Mouse (Mus musculus) liver, embryonic 13.5 days (tissue): ENCODE results near the gene Bace1. TPM values are rescaled to one million over a fixed set of nuclear protein-coding genes. Genes with fewer than 3 reads are reported as not detected.

ENCODE experiments used
- ATAC-seq: fragments of 200-750 bp; cut with Nextera tagmentation; 2 replicates; pipeline ENCODE4 v1.8.0; 2017; ENCODE audit warnings: low read depth, mild to moderate bottlenecking, moderate number of reproducible peaks, moderate library complexity
- DNase-seq: peaks from one replicate; pipeline ENCODE4 v3.0.0; 2022
- H3K27ac ChIP-seq: fragments of 300-500 bp; sonication (generic); 2 replicates; pipeline ENCODE4 v1.5.1; 2015; ENCODE audit warnings: moderate library complexity, mild to moderate bottlenecking, inconsistent platforms
- H3K27me3 ChIP-seq: fragments of 300-500 bp; sonication (generic); 2 replicates; pipeline ENCODE4 v1.6.1; 2015; ENCODE audit warnings: mild to moderate bottlenecking, inconsistent platforms
- H3K36me3 ChIP-seq: fragments of 300-500 bp; sonication (generic); 2 replicates; pipeline ENCODE4 v1.6.1; 2015; ENCODE audit warnings: mild to moderate bottlenecking, inconsistent platforms
- H3K4me1 ChIP-seq: fragments of 300-500 bp; sonication (generic); replicated peaks from 2 replicates; pipeline ENCODE4 v1.6.1; 2015; ENCODE audit warnings: inconsistent platforms
- H3K4me2 ChIP-seq: fragments of 300-500 bp; sonication (generic); 2 replicates; pipeline ENCODE4 v1.6.1; 2015; ENCODE audit warnings: inconsistent platforms, mild to moderate bottlenecking, moderate library complexity
- H3K4me3 ChIP-seq: fragments of 300-500 bp; sonication (generic); replicated peaks from 2 replicates; pipeline ENCODE4 v1.5.1; 2015; ENCODE audit warnings: mild to moderate bottlenecking, inconsistent platforms
- H3K9ac ChIP-seq: fragments of 300-500 bp; sonication (generic); 2 replicates; pipeline ENCODE4 v1.6.1; 2015; ENCODE audit warnings: mild to moderate bottlenecking, inconsistent platforms
- H3K9me3 ChIP-seq: fragments of 300-500 bp; sonication (generic); replicated peaks from 2 replicates; pipeline ENCODE4 v1.6.1; 2016; ENCODE audit warnings: inconsistent platforms
- WGBS: fragments of 180-500 bp; shearing (Covaris S2); methylation state at CpG from one replicate; pipeline ENCODE4 v1.1.7; 2015; ENCODE audit not compliant: insufficient replicate concordance; 5-methylcytosine and 5-hydroxymethylcytosine counted together
- polyA plus RNA-seq: library from polyadenylated mRNA; unstranded; fragments of >200 nt; fragmentation: Nextera tagmentation; extraction: Ambion mirVana; gene quantifications from 2 replicates; pipeline ENCODE4 v1.2.1, GENCODE M21; 2015

The Bace1 gene
- 5.1 and 6.8 TPM in 2 replicates for polyA plus RNA-seq

DNA sequence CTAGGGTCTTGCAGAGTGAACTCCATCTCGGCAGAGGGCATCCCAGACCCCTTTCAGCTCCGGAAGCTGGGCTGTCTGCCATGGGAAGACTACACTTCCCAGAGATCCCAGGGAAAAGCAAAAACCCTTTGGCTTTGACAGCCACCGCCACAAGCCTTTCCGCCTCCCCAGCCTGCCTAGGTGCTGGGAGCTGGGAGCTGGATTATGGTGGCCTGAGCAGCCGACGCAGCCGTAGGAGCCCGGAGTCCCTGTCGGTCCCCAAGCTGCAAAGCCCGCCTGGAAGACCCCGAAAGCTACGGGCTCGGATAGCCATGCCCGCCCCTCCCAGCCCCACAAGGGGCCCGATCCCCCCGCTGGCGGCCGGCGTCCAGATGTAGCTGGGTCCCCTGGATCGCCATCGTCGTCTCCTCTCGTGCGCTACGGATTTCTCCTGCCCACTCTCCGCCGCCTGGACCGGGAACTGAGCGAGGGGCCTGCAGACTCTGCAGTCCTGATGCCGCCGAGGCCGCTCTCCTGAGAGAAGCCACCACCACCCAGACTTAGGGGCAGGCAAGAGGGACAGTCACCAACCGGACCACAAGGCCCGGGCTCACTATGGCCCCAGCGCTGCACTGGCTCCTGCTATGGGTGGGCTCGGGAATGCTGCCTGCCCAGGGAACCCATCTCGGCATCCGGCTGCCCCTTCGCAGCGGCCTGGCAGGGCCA lies at the start of gene Bace1:
Gene Bace1, plus strand, starts transcription at position 147 of the 705 bp plus-strand sequence.
- Histone ChIP-seq H3K4me3 (peak within 1 kb of the TSS; percentile 63), H3K9me3 (no peaks in the 10 kb centered on the region), H3K9ac (peak within 1 kb of the TSS; percentile 70), H3K27ac (no peak within 1 kb of the TSS), H3K4me1 (peaks cover 34% of the 10 kb centered on the region), H3K36me3 (no peaks in the 10 kb centered on the region), H3K4me2 (peak within 1 kb of the TSS; percentile 68), H3K27me3 (peaks cover 29% of the 10 kb centered on the region)
- WGBS, result 2% methylated on average over 40 of the region's 40 CpGs
- DNase-seq (no peak), ATAC-seq (peak; percentile 50)

DNA sequence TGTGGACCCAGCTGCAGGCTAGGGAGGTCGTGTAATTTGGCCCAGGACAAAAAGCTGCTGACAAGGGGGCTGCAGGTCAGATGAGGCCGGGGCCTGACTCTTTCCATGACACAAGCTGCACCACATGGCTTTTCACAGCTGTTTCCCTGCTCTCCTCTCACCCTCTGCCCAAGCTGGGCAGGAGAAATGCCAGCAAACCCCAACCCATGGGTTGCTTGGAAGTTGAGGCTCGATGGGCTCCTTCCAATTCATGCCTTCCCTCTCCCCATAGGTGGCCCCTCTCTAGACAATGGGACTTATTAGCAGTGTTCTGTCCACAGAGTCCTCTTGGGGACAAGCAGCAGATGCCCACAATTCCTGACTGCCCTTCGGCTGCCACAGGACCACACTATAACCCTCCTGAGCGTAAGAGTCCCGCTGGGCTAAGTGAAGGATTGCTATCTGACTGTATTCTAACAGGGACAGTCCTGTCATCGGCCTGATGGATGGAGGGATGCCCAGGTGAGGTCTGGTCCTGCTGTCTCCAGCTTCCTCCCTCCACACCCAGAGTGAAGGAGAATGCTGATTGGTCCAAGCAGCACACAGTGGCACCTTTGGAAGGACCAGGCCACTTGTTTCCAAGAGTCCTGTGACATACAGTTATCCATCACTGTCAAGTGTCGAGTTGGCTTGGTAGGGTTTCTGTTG lies 46.8 kb upstream of the Bace1 start:
- Histone ChIP-seq H3K36me3 (peaks cover 11% of the 10 kb centered on the region), H3K4me3 (no peak overlapping the region), H3K4me2 (no peak overlapping the region), H3K27ac (no peak overlapping the region), H3K9ac (no peak overlapping the region), H3K9me3 (no peaks in the 10 kb centered on the region), H3K27me3 (no peaks in the 10 kb centered on the region), H3K4me1 (peaks cover 31% of the 10 kb centered on the region)
- ATAC-seq (no peak), DNase-seq (no peak)
- WGBS, result 67% methylated on average over 8 of the region's 8 CpGs

DNA sequence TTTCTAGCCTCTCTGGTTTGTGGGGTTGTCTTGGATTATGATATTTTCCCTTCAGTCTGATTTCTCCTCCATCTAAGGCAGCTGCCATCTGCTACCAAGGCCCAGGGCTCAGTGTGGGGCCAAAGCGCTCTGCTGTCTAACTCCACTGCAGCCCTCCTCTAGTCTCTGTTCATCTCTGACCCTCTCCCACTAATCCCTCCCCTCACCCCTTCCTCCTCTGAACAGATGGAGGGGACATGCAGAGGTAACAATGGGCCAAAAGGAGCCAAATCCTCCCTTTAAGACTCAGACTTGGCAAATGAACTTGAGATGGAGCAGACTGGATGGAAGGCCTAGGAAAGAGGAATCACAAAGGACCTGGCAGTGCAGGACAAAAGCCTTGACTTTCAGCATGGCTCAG lies 46.1 kb upstream of the Bace1 start:
- Histone ChIP-seq H3K9me3 (no peaks in the 10 kb centered on the region), H3K4me3 (no peak overlapping the region), H3K36me3 (peaks cover 11% of the 10 kb centered on the region), H3K4me2 (no peak overlapping the region), H3K9ac (no peak overlapping the region), H3K27me3 (no peaks in the 10 kb centered on the region), H3K27ac (no peak overlapping the region), H3K4me1 (peaks cover 26% of the 10 kb centered on the region)
- 71% methylated on average over 1 of the region's 1 CpGs for WGBS
- ATAC-seq (no peak), DNase-seq (no peak)

DNA sequence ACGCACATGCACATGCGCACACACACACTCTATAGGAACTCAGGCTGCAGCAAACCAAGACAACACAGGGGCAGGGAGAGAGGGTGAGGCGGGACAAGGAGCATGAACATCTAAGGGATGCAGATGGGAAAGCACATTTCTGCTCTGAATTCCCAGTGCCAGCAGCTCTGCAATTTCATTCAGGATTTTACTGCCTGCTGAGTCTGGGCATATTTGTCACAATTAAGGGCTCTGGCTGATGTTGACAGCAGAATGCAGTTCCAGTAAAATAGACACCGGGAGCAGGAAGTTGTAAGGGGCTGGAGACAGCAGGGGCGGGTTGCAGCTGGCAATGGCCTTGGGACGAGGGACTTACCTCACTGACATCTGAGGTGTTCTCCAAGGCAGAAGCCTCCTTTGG lies 44.7 kb upstream of the Bace1 start:
- Histone ChIP-seq H3K9ac (no peak overlapping the region), H3K4me3 (no peak overlapping the region), H3K4me1 (peaks cover 24% of the 10 kb centered on the region), H3K27ac (no peak overlapping the region), H3K27me3 (no peaks in the 10 kb centered on the region), H3K4me2 (no peak overlapping the region), H3K36me3 (peaks cover 11% of the 10 kb centered on the region), H3K9me3 (no peaks in the 10 kb centered on the region)
- no peak for ATAC-seq
- no peak for DNase-seq
- 79% methylated on average over 6 of the region's 6 CpGs for WGBS

DNA sequence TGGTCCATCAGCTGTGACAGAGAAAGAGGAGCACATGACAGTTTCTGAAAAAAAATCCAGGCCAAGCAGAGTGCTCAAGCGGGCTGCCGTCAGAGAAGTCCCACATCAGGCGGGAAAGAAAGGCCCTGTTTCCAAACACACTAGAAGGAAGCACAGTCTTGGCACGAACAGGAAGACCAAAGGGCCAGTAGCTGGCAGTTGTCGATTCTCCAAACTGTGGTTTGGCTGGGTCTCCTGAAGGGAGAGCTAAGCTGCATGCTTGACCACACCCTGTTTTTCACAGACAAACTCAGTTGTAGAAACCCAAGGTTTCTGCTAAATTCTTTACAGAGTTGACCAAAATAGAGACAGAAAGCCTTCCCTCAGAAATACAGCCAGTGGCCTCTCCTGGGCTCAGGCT lies 42.7 kb upstream of the Bace1 start:
- DNase-seq (no peak), ATAC-seq (no peak)
- Histone ChIP-seq H3K27me3 (no peaks in the 10 kb centered on the region), H3K9ac (no peak overlapping the region), H3K27ac (no peak overlapping the region), H3K4me3 (no peak overlapping the region), H3K4me2 (no peak overlapping the region), H3K4me1 (peaks cover 23% of the 10 kb centered on the region), H3K36me3 (peaks cover 12% of the 10 kb centered on the region), H3K9me3 (no peaks in the 10 kb centered on the region)
- 66% methylated on average over 5 of the region's 5 CpGs for WGBS

DNA sequence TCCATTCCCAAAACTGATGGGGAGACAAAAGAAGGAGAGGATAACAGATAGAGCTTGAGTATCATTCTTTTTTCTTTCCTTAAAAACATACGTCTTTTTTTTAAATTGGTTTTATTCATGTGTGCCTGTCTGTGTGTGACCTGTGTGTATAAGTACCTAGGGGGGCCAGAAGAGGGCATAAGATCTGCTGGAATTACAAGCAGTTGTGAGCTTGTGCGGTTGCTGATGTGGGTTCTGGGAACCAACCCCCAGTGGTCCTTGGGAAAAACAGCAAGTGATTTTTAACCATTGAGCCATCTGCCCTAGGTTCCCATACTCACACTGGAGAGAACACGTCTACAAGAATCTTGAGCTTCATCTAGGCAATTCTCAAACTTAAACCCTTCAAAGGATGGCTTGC lies 41.1 kb upstream of the Bace1 start:
- 64% methylated on average over 3 of the region's 3 CpGs for WGBS
- ATAC-seq, result no peak
- H3K36me3 ChIP-seq, result peaks cover 17% of the 10 kb centered on the region

DNA sequence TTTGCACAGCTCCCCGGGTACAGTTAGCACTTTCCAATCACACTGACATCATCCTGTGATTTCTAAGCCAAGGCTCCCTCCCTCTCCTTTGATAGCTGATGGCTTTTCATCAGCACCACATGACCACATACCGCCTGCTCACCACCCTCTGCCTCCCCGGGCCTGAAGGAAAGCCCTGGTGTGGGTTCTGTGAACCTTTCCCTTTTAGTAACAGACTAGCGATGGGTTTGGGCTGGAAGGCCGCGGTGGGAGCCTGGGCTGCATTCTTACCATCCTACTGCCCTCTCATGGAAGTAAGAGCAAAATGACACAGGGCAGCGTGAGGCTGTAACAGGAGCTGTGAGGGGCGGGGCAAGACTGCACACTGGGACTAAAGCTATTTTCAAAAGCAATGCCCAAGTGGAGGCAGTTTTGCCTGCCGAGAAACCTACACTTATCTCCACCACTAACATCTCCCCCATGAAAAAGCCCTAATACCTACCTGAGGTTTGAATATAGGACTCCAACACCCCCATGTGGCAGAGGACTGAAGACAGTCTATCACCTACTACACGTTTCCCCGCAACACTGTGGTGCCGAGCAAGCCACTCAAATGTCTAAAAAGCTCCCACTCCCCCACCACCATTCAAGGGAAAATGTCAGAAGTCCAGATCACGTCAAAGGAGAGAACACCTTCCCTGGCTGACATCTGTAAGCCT lies 39.8 kb upstream of the Bace1 start:
- ATAC-seq (no peak), DNase-seq (no peak)
- Histone ChIP-seq H3K9ac (0 out of 2 replicates have a peak overlapping the region, but pooled peaks have one; percentile 17), H3K4me1 (peaks cover 42% of the 10 kb centered on the region), H3K4me3 (no peak overlapping the region), H3K9me3 (no peaks in the 10 kb centered on the region), H3K4me2 (no peak overlapping the region), H3K36me3 (peaks cover 14% of the 10 kb centered on the region), H3K27me3 (no peaks in the 10 kb centered on the region), H3K27ac (no peak overlapping the region)
- 33% methylated on average over 13 of the region's 13 CpGs for WGBS

More for the DNA sequence above, 41.1 kb upstream of the Bace1 start:
- Histone ChIP-seq H3K9me3 (no peaks in the 10 kb centered on the region), H3K27ac (no peak overlapping the region), H3K4me2 (no peak overlapping the region), H3K27me3 (no peaks in the 10 kb centered on the region), H3K4me1 (peaks cover 30% of the 10 kb centered on the region), H3K4me3 (no peak overlapping the region), H3K9ac (no peak overlapping the region)
- DNase-seq, result no peak

DNA sequence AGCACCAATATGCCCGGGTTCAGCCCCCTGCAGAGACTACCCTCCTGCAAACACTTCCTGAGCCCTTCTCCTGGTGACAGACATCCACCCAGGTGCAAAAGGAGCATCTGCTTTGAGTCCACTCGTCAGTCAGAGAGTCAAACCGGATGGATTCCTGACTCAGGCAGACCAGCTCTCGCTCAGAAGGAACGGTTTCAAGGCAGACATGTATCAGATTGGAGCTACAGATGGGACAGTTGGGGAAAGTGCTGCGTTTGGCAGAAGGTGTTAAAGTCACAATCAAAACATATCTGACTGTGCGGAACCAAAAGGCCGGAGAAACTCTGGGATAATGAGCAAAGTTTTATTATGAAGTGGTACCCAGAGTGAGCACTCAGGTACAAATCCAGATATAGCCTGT lies 39.0 kb upstream of the Bace1 start:
- Histone ChIP-seq H3K4me1 (peaks cover 50% of the 10 kb centered on the region), H3K9ac (no peak overlapping the region), H3K27me3 (no peaks in the 10 kb centered on the region), H3K4me2 (no peak overlapping the region), H3K4me3 (no peak overlapping the region), H3K9me3 (peaks cover 2% of the 10 kb centered on the region; the same call in 1 of the 2 replicates), H3K27ac (no peak overlapping the region), H3K36me3 (peaks cover 11% of the 10 kb centered on the region)
- no peak for DNase-seq
- ATAC-seq, result no peak
- WGBS, result 73% methylated on average over 8 of the region's 8 CpGs

DNA sequence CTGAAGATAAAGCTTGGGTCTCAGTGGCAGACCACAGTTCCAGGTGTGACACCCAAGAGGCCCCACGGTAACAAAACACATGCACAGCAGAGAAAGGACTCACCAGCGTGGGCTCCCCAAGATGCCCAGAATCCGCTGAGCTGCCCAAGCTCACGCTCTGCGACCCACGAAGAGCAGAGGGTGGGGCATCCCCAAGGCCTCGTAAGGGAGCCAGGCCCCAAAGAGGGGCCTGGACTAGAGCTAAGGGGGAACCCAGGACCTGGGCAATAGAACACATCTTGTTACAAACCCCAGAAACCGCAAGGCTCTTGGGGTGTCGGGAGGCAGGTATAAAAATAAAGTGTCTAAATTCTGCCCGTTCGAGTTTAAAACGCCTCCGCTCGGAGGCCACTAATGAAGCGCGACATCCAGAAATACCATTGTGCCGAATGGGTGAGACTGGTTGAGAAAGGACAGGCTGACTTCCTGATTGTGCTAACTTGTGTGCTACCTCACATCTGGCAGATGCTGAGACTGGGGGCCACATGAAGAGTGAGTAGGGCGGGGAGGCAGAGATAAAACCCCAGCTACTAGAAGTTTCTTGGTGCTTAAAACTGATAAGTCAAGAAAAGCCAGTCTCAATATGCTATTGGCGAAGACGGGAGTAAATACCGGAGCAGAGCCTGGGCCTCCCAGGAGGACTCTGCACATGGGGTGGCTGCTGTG lies 35.2 kb upstream of the Bace1 start:
- 46% methylated on average over 21 of the region's 21 CpGs for WGBS
- Histone ChIP-seq H3K9ac (peak overlapping the region; percentile 49), H3K4me3 (peak overlapping the region; percentile 32)

DNA sequence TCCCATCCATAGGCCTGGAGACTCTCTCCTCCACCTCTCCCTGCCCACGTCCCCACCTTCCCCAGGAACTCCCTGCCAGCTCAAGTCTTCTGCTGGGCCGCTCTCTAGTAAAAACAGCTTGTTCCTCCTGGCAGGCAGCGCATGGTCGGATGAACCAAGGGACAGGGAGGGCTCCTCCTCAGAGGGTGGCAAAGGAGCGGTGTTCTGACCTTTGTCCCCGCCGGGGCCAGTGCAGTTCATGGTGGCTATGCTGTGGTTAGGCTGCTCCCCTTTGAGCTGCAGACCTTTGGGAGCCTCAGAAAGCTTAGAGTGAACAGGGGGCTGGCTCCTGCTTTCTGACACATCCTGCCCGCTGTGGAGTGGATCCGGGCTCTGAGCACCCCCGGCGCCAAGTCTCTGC lies 31.5 kb upstream of the Bace1 start:
- 87% methylated on average over 11 of the region's 11 CpGs for WGBS
- peaks cover 7% of the 10 kb centered on the region; the same call in 1 of the 2 replicates for H3K36me3 ChIP-seq
- no peak overlapping the region for H3K4me2 ChIP-seq
- peaks cover 26% of the 10 kb centered on the region for H3K4me1 ChIP-seq
- no peak overlapping the region for H3K9ac ChIP-seq
- H3K9me3 ChIP-seq, result peaks cover 4% of the 10 kb centered on the region; the same call in 1 of the 2 replicates
- no peak for ATAC-seq
- no peak overlapping the region for H3K27ac ChIP-seq
- H3K4me3 ChIP-seq, result no peak overlapping the region
- H3K27me3 ChIP-seq, result no peaks in the 10 kb centered on the region
- no peak for DNase-seq

More for the DNA sequence above, 35.2 kb upstream of the Bace1 start:
- DNase-seq, result peak; percentile 72
- Histone ChIP-seq H3K36me3 (peaks cover 17% of the 10 kb centered on the region), H3K9me3 (peaks cover 4% of the 10 kb centered on the region; the same call in 1 of the 2 replicates), H3K4me1 (peaks cover 37% of the 10 kb centered on the region), H3K4me2 (peak overlapping the region; percentile 63), H3K27ac (peak overlapping the region; percentile 91), H3K27me3 (no peaks in the 10 kb centered on the region)
- peak; percentile 97 for ATAC-seq

DNA sequence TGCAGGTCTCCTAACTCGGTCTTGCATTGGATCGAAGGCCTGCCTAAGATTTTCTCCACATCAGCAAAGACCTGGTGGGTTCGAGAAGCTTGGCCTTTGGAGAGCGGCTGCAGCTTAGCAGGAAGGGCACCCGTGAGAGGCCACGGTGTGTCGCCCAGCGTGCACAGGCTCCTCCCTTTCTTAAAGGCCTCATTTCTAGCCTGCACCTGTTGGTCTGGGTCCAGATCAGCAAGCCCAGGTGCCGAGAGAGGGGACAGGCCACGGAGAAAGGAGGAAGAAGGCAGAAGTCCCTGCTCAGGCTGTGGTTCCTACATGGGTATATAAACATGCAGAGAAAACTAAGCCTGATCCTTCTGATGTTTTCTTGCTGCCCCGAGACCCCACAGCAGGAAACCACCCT lies 31.0 kb upstream of the Bace1 start:
- Histone ChIP-seq H3K4me3 (no peak overlapping the region), H3K27me3 (no peaks in the 10 kb centered on the region), H3K9ac (no peak overlapping the region), H3K9me3 (peaks cover 4% of the 10 kb centered on the region; the same call in 1 of the 2 replicates), H3K4me1 (peaks cover 21% of the 10 kb centered on the region), H3K4me2 (no peak overlapping the region), H3K36me3 (0 out of 2 replicates have a peak, but pooled peaks cover 7% of the 10 kb centered on the region), H3K27ac (no peak overlapping the region)
- no peak for DNase-seq
- no peak for ATAC-seq
- 69% methylated on average over 11 of the region's 11 CpGs for WGBS
